Mouse (Mus musculus) kidney, embryonic 14.5 days (tissue): ENCODE measurements around the gene Farp1. TPM values are rescaled to one million over a fixed set of nuclear protein-coding genes. Genes with fewer than 3 reads are reported as not detected.

Experiments
- ATAC-seq: fragments of 200-750 bp; cut with Nextera tagmentation; 2 replicates; pipeline ENCODE4 v1.8.0; 2017; ENCODE audit warnings: moderate number of reproducible peaks, mild to moderate bottlenecking, moderate TSS enrichment, moderate library complexity; ENCODE audit not compliant: low FRiP score, low TSS enrichment
- H3K27ac ChIP-seq: fragments of 300-500 bp; sonication (generic); 2 replicates; pipeline ENCODE4 v1.5.1; 2014; ENCODE audit warnings: low read depth, mild to moderate bottlenecking, low read length, moderate library complexity, mixed read lengths
- H3K27me3 ChIP-seq: fragments of 300-500 bp; sonication (generic); 2 replicates; pipeline ENCODE4 v1.6.1; 2014; ENCODE audit warnings: mild to moderate bottlenecking, low read length; ENCODE audit not compliant: control insufficient read depth, insufficient read depth
- H3K36me3 ChIP-seq: fragments of 300-500 bp; sonication (generic); 2 replicates; pipeline ENCODE4 v1.6.1; 2014; ENCODE audit warnings: low read length, mixed read lengths; ENCODE audit not compliant: control insufficient read depth, insufficient read depth
- H3K4me1 ChIP-seq: fragments of 300-500 bp; sonication (generic); 2 replicates; pipeline ENCODE4 v1.6.1; 2014; ENCODE audit warnings: low read length, mixed read lengths; ENCODE audit not compliant: control insufficient read depth, insufficient read depth
- H3K4me2 ChIP-seq: fragments of 300-500 bp; sonication (generic); replicated peaks from 2 replicates; pipeline ENCODE4 v1.6.1; 2014; ENCODE audit warnings: low read depth, mild to moderate bottlenecking, low read length
- H3K4me3 ChIP-seq: fragments of 300-500 bp; sonication (generic); 2 replicates; pipeline ENCODE4 v1.5.1; 2014; ENCODE audit warnings: mild to moderate bottlenecking, low read length
- H3K9ac ChIP-seq: fragments of 300-500 bp; sonication (generic); 2 replicates; pipeline ENCODE4 v1.6.1; 2014; ENCODE audit warnings: low read depth, mild to moderate bottlenecking, low read length, moderate library complexity
- H3K9me3 ChIP-seq: fragments of 300-500 bp; sonication (generic); 2 replicates; pipeline ENCODE4 v1.6.1; 2016; ENCODE audit warnings: low read length; ENCODE audit not compliant: control insufficient read depth
- WGBS: fragments of 180-500 bp; shearing (Covaris S2); extraction: QIAGEN DNeasy Blood & Tissue Kit; methylation state at CpG from one replicate; pipeline ENCODE4 v1.1.7; 2014; 5-methylcytosine and 5-hydroxymethylcytosine counted together
- polyA plus RNA-seq: library from polyadenylated mRNA; unstranded; fragments of >200 nt; fragmentation: Nextera tagmentation; extraction: Ambion mirVana; gene quantifications from 2 replicates; pipeline ENCODE4 v1.2.1, GENCODE M21; 2014

Farp1 gene
- polyA plus RNA-seq, 1 experiment from 2014 or later, result 43.3 TPM

- Histone ChIP-seq H3K4me1 (no peaks in the 10 kb centered on the region), H3K4me3 (no peak overlapping the region), H3K27ac (no peak overlapping the region), H3K4me2 (no peak overlapping the region), H3K27me3 (no peaks in the 10 kb centered on the region), H3K9ac (no peak overlapping the region), H3K9me3 (no peaks in the 10 kb centered on the region), H3K36me3 (peaks cover 36% of the 10 kb centered on the region)
- no peak for ATAC-seq
- WGBS, result 61% methylated on average over 4 of the region's 4 CpGs
Measured at GRCm38 (mm10) chr14:121251708-121252107, 216.7 kb downstream of the Farp1 start.

GRCm38 (mm10) chr14:121252542-121252941, 217.5 kb downstream of the Farp1 start:
- H3K9ac ChIP-seq, result no peak overlapping the region
- no peaks in the 10 kb centered on the region for H3K4me1 ChIP-seq
- H3K27ac ChIP-seq, result no peak overlapping the region
- ATAC-seq, result no peak
- peaks cover 43% of the 10 kb centered on the region for H3K36me3 ChIP-seq
- no peak overlapping the region for H3K4me3 ChIP-seq
- 91% methylated on average over 10 of the region's 10 CpGs for WGBS
- H3K27me3 ChIP-seq, result no peaks in the 10 kb centered on the region
- no peak overlapping the region for H3K4me2 ChIP-seq
- H3K9me3 ChIP-seq, result no peaks in the 10 kb centered on the region

- H3K27ac ChIP-seq, result no peak overlapping the region
- H3K9me3 ChIP-seq, result no peaks in the 10 kb centered on the region
- H3K27me3 ChIP-seq, result no peaks in the 10 kb centered on the region
- H3K4me1 ChIP-seq, result no peaks in the 10 kb centered on the region
- peaks cover 60% of the 10 kb centered on the region for H3K36me3 ChIP-seq
- H3K9ac ChIP-seq, result no peak overlapping the region
- WGBS, result 91% methylated on average over 10 of the region's 10 CpGs
- ATAC-seq, result no peak
- no peak overlapping the region for H3K4me3 ChIP-seq
- no peak overlapping the region for H3K4me2 ChIP-seq
Measured at GRCm38 (mm10) chr14:121254869-121255268, 219.9 kb downstream of the Farp1 start.

- peaks cover 55% of the 10 kb centered on the region for H3K36me3 ChIP-seq
- no peaks in the 10 kb centered on the region for H3K4me1 ChIP-seq
- 87% methylated on average over 13 of the region's 13 CpGs for WGBS
- H3K4me3 ChIP-seq, result no peak overlapping the region
- H3K9me3 ChIP-seq, result no peaks in the 10 kb centered on the region
- no peaks in the 10 kb centered on the region for H3K27me3 ChIP-seq
- H3K4me2 ChIP-seq, result no peak overlapping the region
- H3K27ac ChIP-seq, result no peak overlapping the region
- H3K9ac ChIP-seq, result no peak overlapping the region
- no peak for ATAC-seq
Measured at GRCm38 (mm10) chr14:121255469-121255868, 220.5 kb downstream of the Farp1 start.

- Histone ChIP-seq H3K9ac (no peak overlapping the region), H3K4me3 (no peak overlapping the region), H3K4me1 (no peaks in the 10 kb centered on the region), H3K36me3 (peaks cover 59% of the 10 kb centered on the region), H3K9me3 (no peaks in the 10 kb centered on the region), H3K27me3 (no peaks in the 10 kb centered on the region), H3K4me2 (no peak overlapping the region), H3K27ac (no peak overlapping the region)
- WGBS, result 91% methylated on average over 7 of the region's 7 CpGs
- no peak for ATAC-seq
Measured at GRCm38 (mm10) chr14:121256896-121257295, 221.9 kb downstream of the Farp1 start.

- Histone ChIP-seq H3K4me1 (0 out of 2 replicates have a peak, but pooled peaks cover 2% of the 10 kb centered on the region), H3K27me3 (no peaks in the 10 kb centered on the region), H3K27ac (no peak overlapping the region), H3K36me3 (peaks cover 57% of the 10 kb centered on the region), H3K9me3 (no peaks in the 10 kb centered on the region), H3K4me2 (no peak overlapping the region), H3K4me3 (no peak overlapping the region), H3K9ac (no peak overlapping the region)
- 92% methylated on average over 11 of the region's 11 CpGs for WGBS
- no peak for ATAC-seq
Measured at GRCm38 (mm10) chr14:121259332-121259731, 224.3 kb downstream of the Farp1 start.

GRCm38 (mm10) chr14:121259789-121260188, 224.8 kb downstream of the Farp1 start:
- no peak overlapping the region for H3K4me2 ChIP-seq
- no peak overlapping the region for H3K4me3 ChIP-seq
- H3K9ac ChIP-seq, result no peak overlapping the region
- ATAC-seq, result no peak
- H3K27me3 ChIP-seq, result no peaks in the 10 kb centered on the region
- H3K9me3 ChIP-seq, result no peaks in the 10 kb centered on the region
- 0 out of 2 replicates have a peak, but pooled peaks cover 2% of the 10 kb centered on the region for H3K4me1 ChIP-seq
- H3K27ac ChIP-seq, result no peak overlapping the region
- H3K36me3 ChIP-seq, result peaks cover 56% of the 10 kb centered on the region
- 67% methylated on average over 7 of the region's 7 CpGs for WGBS

GRCm38 (mm10) chr14:121261229-121261879, 226.4 kb downstream of the Farp1 start:
- H3K4me2 ChIP-seq, result no peak overlapping the region
- H3K4me3 ChIP-seq, result no peak overlapping the region
- H3K4me1 ChIP-seq, result 0 out of 2 replicates have a peak, but pooled peaks cover 2% of the 10 kb centered on the region
- no peak overlapping the region for H3K9ac ChIP-seq
- no peaks in the 10 kb centered on the region for H3K9me3 ChIP-seq
- 66% methylated on average over 5 of the region's 5 CpGs for WGBS
- ATAC-seq, result no peak
- H3K36me3 ChIP-seq, result peaks cover 59% of the 10 kb centered on the region
- no peaks in the 10 kb centered on the region for H3K27me3 ChIP-seq
- no peak overlapping the region for H3K27ac ChIP-seq

GRCm38 (mm10) chr14:121262606-121263005, 227.6 kb downstream of the Farp1 start:
- no peak for ATAC-seq
- H3K9me3 ChIP-seq, result no peaks in the 10 kb centered on the region
- H3K27ac ChIP-seq, result no peak overlapping the region
- H3K4me3 ChIP-seq, result no peak overlapping the region
- WGBS, result 72% methylated on average over 4 of the region's 4 CpGs
- H3K4me2 ChIP-seq, result no peak overlapping the region
- H3K4me1 ChIP-seq, result 0 out of 2 replicates have a peak, but pooled peaks cover 2% of the 10 kb centered on the region
- H3K36me3 ChIP-seq, result peaks cover 57% of the 10 kb centered on the region
- H3K27me3 ChIP-seq, result no peaks in the 10 kb centered on the region
- no peak overlapping the region for H3K9ac ChIP-seq
